Mouse (Mus musculus) liver, adult (tissue): ENCODE measurements around the gene Cep41.

ENCODE experiments used
- GATA4 ChIP-seq: IDR thresholded peaks from 2 replicates; pipeline ENCODE4 v1.6.1; 2014; ENCODE audit warnings: mild to moderate bottlenecking, low read length; ENCODE audit not compliant: insufficient replicate concordance

The Cep41 gene

GRCm38 (mm10) chr6:30693350-30693991 lies at the start of gene Cep41:
Gene Cep41 (minus strand): TSS chr6:30693749.
- peak; percentile 59; the same call in 1 of the 2 replicates for TF ChIP-seq GATA4

- no peak for TF ChIP-seq GATA4
These were observed 45.7 kb upstream of the Cep41 start for GRCm38 (mm10) chr6:30739177-30739747.

GRCm38 (mm10) chr6:30738464-30739006 lies 45.0 kb upstream of the Cep41 start:
- no peak for TF ChIP-seq GATA4

- TF ChIP-seq GATA4, result no peak
These were observed 44.3 kb upstream of the Cep41 start for GRCm38 (mm10) chr6:30737548-30738463.

DNA sequence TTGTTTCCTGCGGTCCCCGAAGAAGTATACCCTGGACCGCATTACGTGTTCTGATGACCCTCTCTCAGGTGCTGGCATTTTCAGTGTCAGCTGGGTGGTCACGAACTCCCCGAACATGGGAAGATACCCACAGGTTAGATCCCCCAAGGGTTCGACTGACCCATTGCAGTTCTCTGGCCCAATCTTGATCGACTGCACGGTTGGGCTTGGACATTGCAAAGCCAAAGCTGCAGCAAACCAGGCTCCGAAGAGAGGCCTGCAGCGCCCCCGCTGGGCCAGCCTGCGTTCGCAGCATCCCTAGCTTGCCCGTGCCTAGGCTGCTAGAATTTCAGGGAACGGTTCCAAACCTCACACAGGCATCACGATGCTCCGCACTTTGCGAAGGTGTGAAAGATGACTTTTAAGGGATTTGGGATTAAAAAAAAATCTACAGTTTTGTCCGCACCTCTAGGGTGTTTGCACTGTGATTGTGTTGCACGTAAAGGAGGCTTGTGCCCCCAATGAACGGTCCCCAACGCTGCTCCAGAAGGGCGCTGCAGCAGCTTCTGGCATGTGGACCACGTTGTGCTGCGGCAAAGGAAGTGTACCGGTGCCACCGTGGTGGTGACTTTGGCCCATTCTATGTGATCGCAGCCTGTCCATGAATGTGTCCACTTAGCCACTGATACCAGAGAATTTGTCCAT lies 43.5 kb upstream of the Cep41 start:
- TF ChIP-seq GATA4, result no peak

- no peak for TF ChIP-seq GATA4
These were observed 42.8 kb upstream of the Cep41 start for GRCm38 (mm10) chr6:30736372-30736762.

GRCm38 (mm10) chr6:30735728-30736371 lies 42.3 kb upstream of the Cep41 start:
- no peak for TF ChIP-seq GATA4

GRCm38 (mm10) chr6:30734988-30735727 lies 41.6 kb upstream of the Cep41 start:
- TF ChIP-seq GATA4, result no peak

DNA sequence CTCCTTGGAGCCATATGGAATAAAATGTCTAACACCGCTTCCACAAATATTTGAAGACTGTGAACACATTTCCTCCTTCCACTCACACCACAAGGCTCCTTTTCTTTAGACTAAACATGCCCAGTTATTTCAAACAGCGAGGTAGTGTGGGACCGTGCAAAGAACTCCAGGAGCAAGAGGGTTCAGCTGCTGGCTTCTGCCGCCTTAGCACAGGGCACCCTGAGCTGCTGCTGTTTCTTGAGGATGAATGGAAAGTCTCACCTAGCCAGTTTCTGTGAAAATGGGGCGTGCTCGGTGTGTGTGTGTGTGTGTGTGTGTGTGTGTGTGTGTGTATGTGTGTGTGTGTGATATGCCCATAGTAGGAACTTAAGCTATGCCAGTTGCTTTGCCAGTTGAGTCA lies 40.9 kb upstream of the Cep41 start:
- TF ChIP-seq GATA4, result no peak

- TF ChIP-seq GATA4, result no peak
These were observed 39.1 kb upstream of the Cep41 start for GRCm38 (mm10) chr6:30732571-30733130.

GRCm38 (mm10) chr6:30730301-30730971 lies 36.9 kb upstream of the Cep41 start:
- no peak for TF ChIP-seq GATA4

GRCm38 (mm10) chr6:30723331-30723730 lies 29.8 kb upstream of the Cep41 start, which contains the start of gene Mest:
Gene Mest (plus strand): TSS chr6:30723547.
- no peak for TF ChIP-seq GATA4
